30 mouse cellular contexts compared by ENCODE assay signal in the genomic region with DNA sequence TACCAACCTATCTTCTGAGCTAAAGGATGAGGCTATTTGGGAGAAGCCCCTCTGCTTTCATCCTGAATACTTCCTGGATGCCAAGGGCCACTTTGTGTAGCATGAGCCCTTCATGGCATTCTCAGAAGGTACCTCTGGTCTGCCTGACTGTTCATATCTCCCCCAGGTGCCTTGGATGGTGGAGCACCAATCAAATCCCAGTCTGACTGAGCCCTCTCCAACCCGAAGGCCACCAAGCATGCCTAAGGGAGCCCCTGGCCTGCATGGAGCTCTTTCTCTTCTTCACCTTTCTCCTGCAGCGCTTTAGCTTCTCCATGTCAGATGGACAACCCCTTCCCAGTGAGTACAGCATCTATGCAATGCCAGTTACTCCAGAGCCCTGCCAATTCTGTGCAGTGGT. TPM values are rescaled to one million over a fixed set of nuclear protein-coding genes. Genes with fewer than 3 reads are reported as not detected.
DNase-seq lines count a peak whose midpoint lies in the region; ATAC-seq and TF ChIP-seq lines count a peak whose summit lies in the region.
"Had no signal": no experiment of that assay in that cellular context is flagged by ENCODE, and none has a peak within 500 bp of the region (broad histone marks: within the 10 kb centered on the region; RNA-seq: fewer than 3 reads in every experiment).

No protein-coding gene starts in this region.

- no peak overlapping the region for H3K27ac ChIP-seq in heart, embryonic 12.5 days (ENCODE audit: poor library complexity, severe bottlenecking)
- no peak overlapping the region for H3K27ac ChIP-seq in liver, postnatal 0 days (ENCODE audit: low read depth)
- H3K27ac ChIP-seq in liver, embryonic 11.5 days (ENCODE audit: low read depth, low read length) = no peak overlapping the region
- H3K27ac ChIP-seq in neural tube, embryonic 15.5 days (replicated peaks) = no peak overlapping the region
- H3K27ac ChIP-seq in forebrain, postnatal 0 days (ENCODE audit: low read depth, low read length) = no peak overlapping the region
- H3K27ac ChIP-seq: embryonic facial prominence, embryonic 13.5 days; embryonic facial prominence, embryonic 15.5 days; forebrain, embryonic 10.5 days; forebrain, embryonic 12.5 days had no signal

- no peaks in the 10 kb centered on the region for H3K36me3 ChIP-seq in heart, embryonic 12.5 days
- H3K36me3 ChIP-seq in liver, postnatal 0 days (replicated peaks; ENCODE audit: insufficient read depth, low read length) = no peaks in the 10 kb centered on the region
- H3K36me3 ChIP-seq in liver, embryonic 11.5 days (ENCODE audit: control insufficient read depth, insufficient read depth, low read length) = no peaks in the 10 kb centered on the region
- no peaks in the 10 kb centered on the region for H3K36me3 ChIP-seq in neural tube, embryonic 15.5 days
- H3K36me3 ChIP-seq in forebrain, postnatal 0 days (ENCODE audit: insufficient read depth) = no peaks in the 10 kb centered on the region
- H3K36me3 ChIP-seq: embryonic facial prominence, embryonic 13.5 days; embryonic facial prominence, embryonic 15.5 days; forebrain, embryonic 10.5 days; forebrain, embryonic 12.5 days; G1E had no signal

- no peak for ATAC-seq in heart, embryonic 12.5 days (ENCODE audit: insufficient number of reproducible peaks, low FRiP score)
- ATAC-seq in liver, postnatal 0 days = no peak
- no peak for ATAC-seq in liver, embryonic 11.5 days (replicated peaks; ENCODE audit: low FRiP score)
- ATAC-seq in neural tube, embryonic 15.5 days (ENCODE audit: low FRiP score) = no peak
- no peak for ATAC-seq in forebrain, postnatal 0 days
- ATAC-seq: activated CD4-positive, CD25-positive, alpha-beta regulatory T cell, adult 4 months; CD4-positive, CD25-positive, alpha-beta regulatory T cell, adult 4 months; forebrain, embryonic 14.5 days; Patski had no signal

- TF ChIP-seq CTCF in liver, postnatal 0 days (IDR thresholded peaks at IDR 0.05; ENCODE audit: low read depth) = no peak
- TF ChIP-seq CTCF in forebrain, postnatal 0 days (IDR thresholded peaks at IDR 0.05; ENCODE audit: low read depth) = no peak

- H3K27me3 ChIP-seq in heart, embryonic 12.5 days (replicated peaks) = no peaks in the 10 kb centered on the region
- no peaks in the 10 kb centered on the region for H3K27me3 ChIP-seq in liver, postnatal 0 days (ENCODE audit: insufficient read depth, low read length)
- no peaks in the 10 kb centered on the region for H3K27me3 ChIP-seq in liver, embryonic 11.5 days (replicated peaks; ENCODE audit: control insufficient read depth, insufficient read depth, low read length)
- H3K27me3 ChIP-seq in neural tube, embryonic 15.5 days (replicated peaks) = no peaks in the 10 kb centered on the region
- no peaks in the 10 kb centered on the region for H3K27me3 ChIP-seq in forebrain, postnatal 0 days (ENCODE audit: insufficient read depth, low read length)
- H3K27me3 ChIP-seq: embryonic facial prominence, embryonic 13.5 days; embryonic facial prominence, embryonic 15.5 days; forebrain, embryonic 12.5 days; Patski had no signal

- no peaks in the 10 kb centered on the region for H3K4me1 ChIP-seq in heart, embryonic 12.5 days (replicated peaks)
- H3K4me1 ChIP-seq in liver, postnatal 0 days (ENCODE audit: insufficient read depth) = no peaks in the 10 kb centered on the region
- H3K4me1 ChIP-seq in liver, embryonic 11.5 days (replicated peaks; ENCODE audit: control insufficient read depth, insufficient read depth, low read length) = no peaks in the 10 kb centered on the region
- H3K4me1 ChIP-seq in neural tube, embryonic 15.5 days = no peaks in the 10 kb centered on the region
- no peaks in the 10 kb centered on the region for H3K4me1 ChIP-seq in forebrain, postnatal 0 days (ENCODE audit: insufficient read depth)
- H3K4me1 ChIP-seq: embryonic facial prominence, embryonic 13.5 days; embryonic facial prominence, embryonic 15.5 days; forebrain, embryonic 10.5 days; forebrain, embryonic 12.5 days had no signal

- H3K4me2 ChIP-seq in heart, embryonic 12.5 days = no peak overlapping the region
- no peak overlapping the region for H3K4me2 ChIP-seq in liver, postnatal 0 days (ENCODE audit: low read depth, low read length)
- no peak overlapping the region for H3K4me2 ChIP-seq in liver, embryonic 11.5 days
- no peak overlapping the region for H3K4me2 ChIP-seq in neural tube, embryonic 15.5 days
- no peak overlapping the region for H3K4me2 ChIP-seq in forebrain, postnatal 0 days (ENCODE audit: low read depth)
- H3K4me2 ChIP-seq: embryonic facial prominence, embryonic 13.5 days; embryonic facial prominence, embryonic 15.5 days; forebrain, embryonic 12.5 days had no signal

- no peak for TF ChIP-seq EP300 in liver, postnatal 0 days (IDR thresholded peaks at IDR 0.05; ENCODE audit: low read depth)

- DNase-seq in heart, adult 11 months = peak; percentile 59
- peak; percentile 3 for DNase-seq in liver, postnatal 0 days
- DNase-seq in liver, embryonic 11.5 days (ENCODE audit: low spot score) = no peak
- DNase-seq in neural tube, embryonic 10.5 days (ENCODE audit: extremely low spot score, low spot score) = peak; percentile 1
- DNase-seq in forebrain, postnatal 0 days = no peak
- DNase-seq: adrenal gland, adult 8-10 months; adrenal gland, postnatal 14 days; adrenal gland, postnatal 36 days; B cell, adult 2 months; cerebellum, adult 11-12 months; cerebellum, adult 2 months; cerebellum, adult 9-10 months; cerebellum, postnatal 10 days; cerebellum, postnatal 25 days had no signal

- 58% methylated on average over 2 of the region's 2 CpGs for WGBS in heart, embryonic 12.5 days
- WGBS in liver, postnatal 0 days (ENCODE audit: insufficient replicate concordance) = 63% methylated on average over 2 of the region's 2 CpGs
- WGBS in liver, embryonic 11.5 days = 74% methylated on average over 2 of the region's 2 CpGs
- 76% methylated on average over 2 of the region's 2 CpGs for WGBS in neural tube, embryonic 15.5 days
- 85% methylated on average over 2 of the region's 2 CpGs for WGBS in forebrain, postnatal 0 days

- no peak overlapping the region for H3K4me3 ChIP-seq in heart, embryonic 12.5 days
- H3K4me3 ChIP-seq in liver, postnatal 0 days (ENCODE audit: low read depth, low read length) = no peak overlapping the region
- H3K4me3 ChIP-seq in liver, embryonic 11.5 days (ENCODE audit: low read depth, low read length) = no peak overlapping the region
- no peak overlapping the region for H3K4me3 ChIP-seq in neural tube, embryonic 15.5 days (replicated peaks)
- no peak overlapping the region for H3K4me3 ChIP-seq in forebrain, postnatal 0 days (ENCODE audit: low read depth, low read length)
- H3K4me3 ChIP-seq: embryonic facial prominence, embryonic 13.5 days; embryonic facial prominence, embryonic 15.5 days; erythroblast, embryonic 14.5 days; forebrain, embryonic 10.5 days; forebrain, embryonic 12.5 days had no signal

- no peaks in the 10 kb centered on the region for H3K9me3 ChIP-seq in heart, embryonic 12.5 days (replicated peaks)
- no peaks in the 10 kb centered on the region for H3K9me3 ChIP-seq in liver, postnatal 0 days (ENCODE audit: low read length)
- H3K9me3 ChIP-seq in liver, embryonic 11.5 days (ENCODE audit: control insufficient read depth, low read length) = no peaks in the 10 kb centered on the region
- H3K9me3 ChIP-seq in neural tube, embryonic 15.5 days (replicated peaks) = no peaks in the 10 kb centered on the region
- H3K9me3 ChIP-seq in forebrain, postnatal 0 days (ENCODE audit: low read length) = no peaks in the 10 kb centered on the region
- H3K9me3 ChIP-seq: embryonic facial prominence, embryonic 13.5 days; embryonic facial prominence, embryonic 15.5 days; forebrain, embryonic 10.5 days; forebrain, embryonic 12.5 days; G1E had no signal

- H3K9ac ChIP-seq in heart, embryonic 12.5 days = no peak overlapping the region
- no peak overlapping the region for H3K9ac ChIP-seq in liver, postnatal 0 days (replicated peaks)
- H3K9ac ChIP-seq in liver, embryonic 11.5 days (ENCODE audit: low read depth, low read length) = no peak overlapping the region
- no peak overlapping the region for H3K9ac ChIP-seq in neural tube, embryonic 15.5 days (replicated peaks)
- H3K9ac ChIP-seq in forebrain, postnatal 0 days = no peak overlapping the region
- H3K9ac ChIP-seq: embryonic facial prominence, embryonic 13.5 days; embryonic facial prominence, embryonic 15.5 days; forebrain, embryonic 12.5 days had no signal

RNA-seq across cellular contexts. Expression of gene Cyp2d9, which starts 31.5 kb away (rescaled TPM):
- not detected in 2 replicates for polyA plus RNA-seq in heart, embryonic 12.5 days (2016; fragmentation: Nextera tagmentation; extraction: Ambion mirVana)
- 216 and 246 TPM in 2 replicates for polyA plus RNA-seq in liver, postnatal 0 days (2015; fragmentation: Nextera tagmentation; extraction: Ambion mirVana)
- 0.32 and 0.55 TPM in 2 replicates for polyA plus RNA-seq in liver, embryonic 11.5 days (2014; fragmentation: Nextera tagmentation; extraction: Ambion mirVana)
- not detected in 2 replicates for polyA plus RNA-seq in neural tube, embryonic 15.5 days (2015; fragmentation: Nextera tagmentation; extraction: Ambion mirVana)
- not detected in 2 replicates for total RNA-seq in forebrain, postnatal 0 days (2014; rRNA removed)
- polyA plus RNA-seq in forebrain, postnatal 0 days (2015; fragmentation: Nextera tagmentation; extraction: Ambion mirVana) = 0.15 TPM in 1 of 2 replicates, not detected in the other
- total RNA-seq: adrenal gland, adult 18-20 months; CH12.LX had no signal
- polyA plus RNA-seq: activated CD4-positive, CD25-positive, alpha-beta regulatory T cell, adult 4 months; CD4-positive, CD25-positive, alpha-beta regulatory T cell, adult 4 months; cerebellum, adult 2 months; cortical plate, adult 2 months; embryonic facial prominence, embryonic 11.5 days; embryonic facial prominence, embryonic 13.5 days; embryonic facial prominence, embryonic 15.5 days; forebrain, embryonic 10.5 days; forebrain, embryonic 12.5 days; forebrain, embryonic 14.5 days; G1E; Patski had no signal

RNA-seq across cellular contexts. Expression of gene Cyp2d10, which starts 57.7 kb away (rescaled TPM):
- polyA plus RNA-seq in heart, embryonic 12.5 days (2016; fragmentation: Nextera tagmentation; extraction: Ambion mirVana) = 0.15 TPM in 1 of 2 replicates, not detected in the other
- polyA plus RNA-seq in liver, postnatal 0 days (2015; fragmentation: Nextera tagmentation; extraction: Ambion mirVana) = 384 and 387 TPM in 2 replicates
- polyA plus RNA-seq in liver, embryonic 11.5 days (2014; fragmentation: Nextera tagmentation; extraction: Ambion mirVana) = 8.2 and 10.3 TPM in 2 replicates
- polyA plus RNA-seq in neural tube, embryonic 15.5 days (2015; fragmentation: Nextera tagmentation; extraction: Ambion mirVana) = not detected in 2 replicates
- total RNA-seq in forebrain, postnatal 0 days (2014; rRNA removed) = not detected in 2 replicates
- not detected in 2 replicates for polyA plus RNA-seq in forebrain, postnatal 0 days (2015; fragmentation: Nextera tagmentation; extraction: Ambion mirVana)
- total RNA-seq: adrenal gland, adult 18-20 months; CH12.LX had no signal
- polyA plus RNA-seq: activated CD4-positive, CD25-positive, alpha-beta regulatory T cell, adult 4 months; CD4-positive, CD25-positive, alpha-beta regulatory T cell, adult 4 months; cerebellum, adult 2 months; cortical plate, adult 2 months; embryonic facial prominence, embryonic 11.5 days; embryonic facial prominence, embryonic 13.5 days; embryonic facial prominence, embryonic 15.5 days; forebrain, embryonic 10.5 days; forebrain, embryonic 12.5 days; forebrain, embryonic 14.5 days; G1E had no signal

Comparison
In these comparisons a context has a peak if more than half of its experiments do, and no peak if none do; other contexts are left out.
1. DNase-seq: peak in heart, adult 11 months (single experiment), liver, postnatal 0 days (single experiment) and neural tube, embryonic 10.5 days (single experiment); none in liver, embryonic 11.5 days (single experiment) and forebrain, postnatal 0 days (single experiment).
2. RNA of gene Cyp2d9, which starts 31.5 kb away (polyA plus RNA-seq): 216 to 246 TPM in liver, postnatal 0 days; 0.32 to 0.55 TPM in liver, embryonic 11.5 days, not detected in neural tube, embryonic 15.5 days, not detected in heart, embryonic 12.5 days and 0.15 TPM in forebrain, postnatal 0 days; every median in the first group is over 100 times any median in the second.
3. RNA of gene Cyp2d10, which starts 57.7 kb away (polyA plus RNA-seq): 384 to 387 TPM in liver, postnatal 0 days; 8.2 to 10.3 TPM in liver, embryonic 11.5 days, 0.15 TPM in heart, embryonic 12.5 days, not detected in neural tube, embryonic 15.5 days and not detected in forebrain, postnatal 0 days; every median in the first group is over 10 times any median in the second.